Mouse (Mus musculus) left cerebral cortex, postnatal 10 days (tissue): ENCODE measurements around the gene Ifna11. TPM values are rescaled to one million over a fixed set of nuclear protein-coding genes. Genes with fewer than 3 reads are reported as not detected.
"Not testable (repeated sequence)": the region's sequence is repeated elsewhere in the genome, so short reads cannot be mapped to it uniquely, and the experiment has no call there.

Source experiments
- DNase-seq, 2 experiments: peaks; one replicate each; pipeline ENCODE4 v3.0.0; 2021 to 2022; ENCODE audit warnings: low spot score in 2 of 2, mixed read lengths in 1 of 2; ENCODE audit errors: extremely low spot score in 1 of 2
- intact Hi-C: fragments of 180-260 bp; cut with DNase I; formaldehyde crosslinking; loops from one replicate; pipeline ENCODE4 v1.15.1; 2025
- total RNA-seq, 2 experiments: library from RNA; stranded (reverse); gene quantifications; 2 replicates each; pipeline ENCODE4 v1.2.3; 2021

The Ifna11 gene
- total RNA-seq, 2 experiments from 2014 or later = not detected

- DNase-seq = peak; percentile 11 to 26
- intact Hi-C loops = no loop called here
Measured at GRCm38 (mm10) chr4:88830523-88830922, 10.8 kb downstream of the Ifna11 start.

DNA sequence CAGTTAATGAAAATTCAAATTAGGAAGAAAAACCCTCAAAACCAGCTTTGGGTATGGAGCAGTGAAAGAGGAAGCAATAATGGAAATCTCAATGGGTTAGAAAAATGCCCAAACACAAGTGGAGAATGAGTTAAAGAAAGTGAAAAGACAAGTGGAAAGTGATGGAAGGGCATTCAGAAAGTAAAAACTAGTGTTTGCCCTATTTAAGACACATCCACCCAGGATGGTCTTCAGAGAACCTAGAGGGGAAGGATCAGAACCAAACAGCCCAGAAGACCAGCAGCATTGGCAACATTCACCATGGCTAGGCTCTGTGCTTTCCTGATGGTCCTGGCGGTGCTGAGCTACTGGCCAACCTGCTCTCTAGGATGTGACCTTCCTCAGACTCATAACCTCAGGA lies 15.5 kb downstream of the Ifna11 start, which contains the start of gene Ifna5:
Gene Ifna5, plus strand, starts transcription at position 301 of the 400 bp plus-strand sequence.
- DNase-seq, intact Hi-C loops: not testable (repeated sequence)

GRCm38 (mm10) chr4:88838828-88839227 lies 19.1 kb downstream of the Ifna11 start:
- DNase-seq = no peak

DNA sequence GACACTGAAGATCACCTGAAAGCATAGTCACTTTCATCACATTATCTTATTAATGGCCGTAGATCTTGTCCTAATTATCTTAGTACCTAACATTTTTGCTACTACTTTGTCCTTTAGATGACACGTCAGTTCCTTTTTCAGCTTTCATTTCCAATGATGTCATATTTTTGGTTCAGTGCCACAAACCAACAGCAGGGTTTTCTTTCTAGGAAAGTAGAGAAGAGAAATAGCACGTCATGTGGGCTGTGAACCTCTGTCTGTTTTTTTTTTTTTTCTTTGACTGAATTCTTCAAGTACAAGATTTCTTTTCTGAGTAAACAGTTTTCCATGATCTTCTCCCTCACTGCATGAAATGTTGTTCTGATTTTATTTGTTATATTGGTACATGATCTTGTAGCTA lies 20.3 kb downstream of the Ifna11 start:
- no peak for DNase-seq
- intact Hi-C loops = no loop called here

More at GRCm38 (mm10) chr4:88838828-88839227, 19.1 kb downstream of the Ifna11 start:
- intact Hi-C loops = no loop called here

- intact Hi-C loops = no loop called here
- no peak for DNase-seq
Measured at GRCm38 (mm10) chr4:88841438-88841911, 21.7 kb downstream of the Ifna11 start, which contains the start of gene Ifna4. Ifna4 (plus strand) TSS chr4:88841861.

GRCm38 (mm10) chr4:88845334-88845733 lies 25.6 kb downstream of the Ifna11 start:
- no peak for DNase-seq
- intact Hi-C loops = no loop called here

GRCm38 (mm10) chr4:88849698-88850097 lies 29.9 kb downstream of the Ifna11 start, which contains the start of gene Ifna1:
Ifna1 (plus strand) TSS chr4:88850087.
- intact Hi-C loops = no loop called here
- no peak for DNase-seq

DNA sequence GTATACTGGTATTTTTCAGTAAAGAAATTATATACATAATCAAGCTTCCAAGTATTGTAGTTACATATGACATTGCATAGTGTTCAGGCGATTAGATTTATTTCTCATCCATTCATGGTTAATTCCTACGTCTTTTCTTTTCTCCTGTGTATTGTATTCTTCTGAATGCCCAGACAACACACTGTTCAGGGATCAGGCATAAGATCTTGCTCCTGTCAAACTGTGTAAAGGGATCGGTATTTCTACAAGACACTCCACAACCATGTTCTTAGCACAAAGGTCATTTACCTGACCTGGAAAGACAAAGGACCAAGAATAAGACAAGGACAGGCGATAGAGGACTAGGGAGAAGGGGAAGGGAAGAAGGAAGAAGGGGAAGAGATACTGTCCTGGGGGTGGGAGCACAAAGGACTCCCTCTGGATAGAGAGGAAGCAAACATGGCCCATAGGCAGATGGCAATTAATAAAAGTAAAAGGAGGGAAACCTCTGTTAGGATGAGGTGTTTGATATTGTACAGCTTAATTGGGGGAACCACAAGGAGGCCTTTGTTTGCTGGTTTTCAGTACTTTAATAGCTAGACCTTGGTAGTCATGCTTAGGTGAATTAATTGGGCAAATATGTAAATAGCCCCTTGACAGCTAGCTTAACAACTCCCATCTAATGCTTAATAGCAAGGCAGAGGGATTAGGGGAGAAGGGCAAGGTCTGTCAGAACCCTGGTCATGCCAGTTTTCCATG lies 31.4 kb downstream of the Ifna11 start:
- no peak for DNase-seq
- intact Hi-C loops = no loop called here

DNA sequence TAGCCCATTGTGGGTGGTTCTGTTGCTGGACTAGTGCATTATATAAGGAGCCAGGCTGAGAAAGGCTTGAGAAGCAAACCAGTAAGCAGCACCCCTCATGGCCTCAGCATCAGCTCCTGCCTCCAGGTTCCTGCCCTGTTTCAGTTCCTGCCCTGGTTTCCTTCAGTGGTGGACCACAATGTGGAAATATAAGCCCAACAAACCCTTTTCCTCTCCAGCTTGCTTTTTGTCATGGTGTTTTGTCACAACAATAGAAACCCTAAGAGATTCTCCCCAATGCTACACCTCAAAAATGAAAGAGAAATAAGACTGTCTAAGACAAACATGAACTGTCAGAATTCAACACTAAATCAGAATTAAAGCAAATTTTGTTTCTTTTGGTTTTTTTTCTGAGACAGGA lies 39.5 kb downstream of the Ifna11 start:
- DNase-seq = no peak
- intact Hi-C loops = no loop called here

DNA sequence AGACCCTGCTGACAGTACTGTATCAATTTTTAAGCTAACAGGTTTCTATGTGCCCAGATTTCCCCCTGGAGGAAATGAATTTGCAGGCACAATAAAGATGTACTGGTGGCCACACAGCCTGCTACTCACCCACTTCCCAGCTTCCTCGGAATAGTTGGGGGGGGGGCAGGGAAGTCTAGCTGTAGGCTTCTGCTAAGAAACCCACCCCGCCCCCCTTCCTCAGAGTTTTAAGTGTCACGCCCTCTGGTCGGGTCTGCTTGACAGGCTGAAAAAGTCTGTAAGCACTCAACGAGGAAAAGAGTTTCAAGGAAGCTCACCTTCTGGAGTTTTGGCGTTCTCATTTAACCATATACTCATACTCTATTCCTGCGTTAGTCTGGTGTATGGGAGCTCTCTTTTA lies 43.5 kb downstream of the Ifna11 start:
- DNase-seq = no peak
- intact Hi-C loops = no loop called here

- DNase-seq = no peak
- intact Hi-C loops = no loop called here
Measured at GRCm38 (mm10) chr4:88864599-88864998, 44.8 kb downstream of the Ifna11 start.

GRCm38 (mm10) chr4:88865011-88865569 lies 45.3 kb downstream of the Ifna11 start:
- intact Hi-C loops = no loop called here
- DNase-seq = no peak

DNA sequence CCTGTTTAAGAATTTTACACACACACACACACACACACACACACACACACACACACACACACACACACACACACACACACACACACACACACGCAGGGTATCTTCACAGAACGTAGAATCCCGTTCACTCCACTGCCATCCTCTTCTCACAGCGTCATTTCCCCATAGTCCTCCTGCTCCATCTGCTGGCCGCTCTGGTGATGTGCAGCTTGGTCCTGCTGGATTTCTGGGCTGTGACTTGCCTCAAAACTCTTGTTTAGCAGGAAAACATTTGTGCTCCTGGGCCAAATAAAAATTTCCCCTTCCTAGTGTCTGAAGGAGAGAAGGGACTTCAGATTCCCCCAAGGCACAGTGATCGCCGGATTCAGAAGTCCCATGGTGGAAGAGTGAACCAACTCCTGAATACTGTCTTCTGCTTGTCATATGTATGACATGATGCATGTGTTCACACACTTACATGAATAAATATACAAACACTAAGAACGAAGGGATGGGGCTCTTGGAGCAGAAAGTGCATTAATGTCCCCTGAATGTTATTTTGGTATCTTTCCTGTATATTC lies 47.7 kb downstream of the Ifna11 start:
- intact Hi-C loops = no loop called here
- peak; percentile 67 to 78 for DNase-seq

- peak in 1 of 2 experiments; percentile 35 for DNase-seq
- intact Hi-C loops = no loop called here
Measured at GRCm38 (mm10) chr4:88867926-88868911, 48.5 kb downstream of the Ifna11 start.

Other genes with a start within 250 kb of the Ifna11 start
- not detected for gene Ifna14, start 248.2 kb upstream of the Ifna11 start, total RNA-seq
- not detected for gene Ifna9, start 227.6 kb upstream of the Ifna11 start, total RNA-seq
- gene Ifna12, start 216.6 kb upstream of the Ifna11 start, total RNA-seq = not detected
- not detected for gene C87499, start 185.5 kb upstream of the Ifna11 start, total RNA-seq
- gene Ifna13, start 175.5 kb upstream of the Ifna11 start, total RNA-seq = not detected
- gene Ifna16, start 143.0 kb upstream of the Ifna11 start, total RNA-seq = not detected
- not detected for gene Ifna2, start 136.0 kb upstream of the Ifna11 start, total RNA-seq
- gene Ifnab, start 128.6 kb upstream of the Ifna11 start, total RNA-seq = not detected
- 1 to 10 TPM; 1.8 to 2.0 TPM for gene Gm26566, start 98.2 kb upstream of the Ifna11 start, total RNA-seq
- gene Klhl9, start 97.5 kb upstream of the Ifna11 start, total RNA-seq = 100 to 1,000 TPM; 105 to 107 TPM
- not detected for gene Gm13271, start 65.1 kb upstream of the Ifna11 start, total RNA-seq
- not detected for gene Gm13283, start 59.8 kb upstream of the Ifna11 start, total RNA-seq
- not detected for gene Gm13290, start 46.1 kb upstream of the Ifna11 start, total RNA-seq
- gene Gm13289, start 43.0 kb upstream of the Ifna11 start, total RNA-seq = not detected
- gene Gm13272, start 40.1 kb upstream of the Ifna11 start, total RNA-seq = not detected
- gene Ifnz, start 37.8 kb upstream of the Ifna11 start, total RNA-seq = not detected
- not detected for gene Gm13276, start 34.2 kb upstream of the Ifna11 start, total RNA-seq
- gene Gm13277, start 31.3 kb upstream of the Ifna11 start, total RNA-seq = not detected
- gene Gm13278, start 28.4 kb upstream of the Ifna11 start, total RNA-seq = not detected
- not detected for gene Gm13275, start 25.5 kb upstream of the Ifna11 start, total RNA-seq
- gene Gm13279, start 22.6 kb upstream of the Ifna11 start, total RNA-seq = not detected
- gene Gm13285, start 20.3 kb upstream of the Ifna11 start, total RNA-seq = not detected
- not detected for gene Gm13287, start 16.7 kb upstream of the Ifna11 start, total RNA-seq
- not detected for gene Gm13288, start 14.4 kb upstream of the Ifna11 start, total RNA-seq
- not detected for gene Ifna7, start 3.7 kb upstream of the Ifna11 start, total RNA-seq
- not detected for gene Ifna6, start 7.5 kb downstream of the Ifna11 start, total RNA-seq
- not detected for gene Ifna5, start 15.6 kb downstream of the Ifna11 start, total RNA-seq
- gene Ifna4, start 21.9 kb downstream of the Ifna11 start, total RNA-seq = not detected
- not detected for gene Ifna1, start 30.1 kb downstream of the Ifna11 start, total RNA-seq
- not detected for gene Ifne, start 60.2 kb downstream of the Ifna11 start, total RNA-seq